Mouse (Mus musculus) cerebellum, adult 2 months (tissue): ENCODE results near the gene Rps29.

Experiments
- CTCF ChIP-seq: fragments of 200-500 bp; IDR thresholded peaks from 2 replicates; pipeline ENCODE4 v1.5.1; 2011; ENCODE audit warnings: low read depth, mild to moderate bottlenecking, control low read depth, low read length, moderate library complexity, borderline replicate concordance; ENCODE audit not compliant: insufficient read depth
- POLR2A ChIP-seq: fragments of 200-500 bp; IDR thresholded peaks from 2 replicates; pipeline ENCODE4 v1.6.1; 2011; ENCODE audit warnings: low read length, control low read depth, borderline replicate concordance; ENCODE audit not compliant: insufficient read depth

GRCm38 (mm10) chr12:69177526-69177925 lies 18.5 kb upstream of the Rps29 start:
- TF ChIP-seq CTCF (no peak), POLR2A (no peak)
